Mouse (Mus musculus): Measurements from ENCODE around the gene Snap91. TPM values are rescaled to one million over a fixed set of nuclear protein-coding genes. Genes with fewer than 3 reads are reported as not detected.

The Snap91 gene
- polyA plus RNA-seq, 1 experiment from 2014 or later = 4.0 TPM

DNA sequence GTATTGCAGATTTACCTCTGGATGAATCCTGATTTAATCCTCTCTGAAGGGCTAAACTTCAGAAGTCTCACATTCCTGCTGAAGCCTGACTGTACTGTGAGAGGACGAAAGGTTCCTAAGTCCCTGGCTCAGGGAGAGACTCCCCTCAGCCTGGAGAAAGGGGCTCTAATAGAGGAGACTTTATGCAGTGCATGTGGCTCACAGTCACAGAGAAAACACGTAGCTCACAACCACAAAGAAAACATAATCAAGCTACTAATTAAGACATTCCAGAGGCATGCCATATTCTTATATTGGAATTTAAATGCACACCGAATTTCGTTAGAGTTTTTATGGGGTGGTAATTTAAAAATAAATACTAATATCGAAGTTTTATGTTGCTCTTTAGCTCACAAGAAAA is 61.1 kb downstream of the Snap91 start:
- 86% methylated on average over 5 of the region's 5 CpGs for WGBS
- Histone ChIP-seq H3K9ac (ENCODE audit: low read depth, low read length) (no peak overlapping the region), H3K27me3 (replicated peaks; ENCODE audit: control insufficient read depth, insufficient read depth, low read length) (no peaks in the 10 kb centered on the region), H3K4me2 (replicated peaks; ENCODE audit: low read depth) (no peak overlapping the region), H3K27ac (ENCODE audit: low read depth, low read length) (no peak overlapping the region), H3K4me1 (replicated peaks; ENCODE audit: control insufficient read depth, insufficient read depth, low read length) (no peaks in the 10 kb centered on the region), H3K36me3 (ENCODE audit: control insufficient read depth, insufficient read depth) (no peaks in the 10 kb centered on the region), H3K9me3 (ENCODE audit: control insufficient read depth) (no peaks in the 10 kb centered on the region), H3K4me3 (ENCODE audit: low read depth, low read length) (no peak overlapping the region)
- TF ChIP-seq CTCF (IDR thresholded peaks at IDR 0.05; ENCODE audit: low read depth) = no peak
- ATAC-seq = no peak

DNA sequence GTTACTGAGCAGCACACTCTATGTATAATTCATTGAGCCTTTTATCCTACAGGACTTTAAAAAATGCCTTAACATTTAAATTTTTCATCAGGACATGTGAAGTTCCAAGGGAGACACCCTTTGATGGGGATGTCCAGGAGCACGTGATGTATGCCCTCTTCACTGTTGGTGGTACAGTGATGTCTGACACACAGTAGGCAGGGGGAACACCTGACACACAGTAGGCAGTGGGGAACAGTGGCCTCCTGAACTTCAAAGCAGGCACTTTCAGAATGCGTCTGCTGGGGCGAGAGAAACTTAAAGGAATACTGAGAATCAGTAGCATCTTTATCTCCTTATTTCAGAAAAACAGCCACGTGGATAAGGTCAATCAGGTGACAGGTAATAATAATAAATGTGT is 62.8 kb downstream of the Snap91 start:
- H3K36me3 ChIP-seq (ENCODE audit: control insufficient read depth, insufficient read depth) = no peaks in the 10 kb centered on the region
- no peak overlapping the region for H3K4me2 ChIP-seq (replicated peaks; ENCODE audit: low read depth)
- H3K27me3 ChIP-seq (replicated peaks; ENCODE audit: control insufficient read depth, insufficient read depth, low read length) = no peaks in the 10 kb centered on the region
- H3K9ac ChIP-seq (ENCODE audit: low read depth, low read length) = no peak overlapping the region
- H3K27ac ChIP-seq (ENCODE audit: low read depth, low read length) = no peak overlapping the region
- no peak for ATAC-seq
- H3K9me3 ChIP-seq (ENCODE audit: control insufficient read depth) = no peaks in the 10 kb centered on the region
- TF ChIP-seq CTCF (IDR thresholded peaks at IDR 0.05; ENCODE audit: low read depth) = no peak
- H3K4me1 ChIP-seq (replicated peaks; ENCODE audit: control insufficient read depth, insufficient read depth, low read length) = no peaks in the 10 kb centered on the region
- H3K4me3 ChIP-seq (ENCODE audit: low read depth, low read length) = no peak overlapping the region
- WGBS = 55% methylated on average over 4 of the region's 4 CpGs

DNA sequence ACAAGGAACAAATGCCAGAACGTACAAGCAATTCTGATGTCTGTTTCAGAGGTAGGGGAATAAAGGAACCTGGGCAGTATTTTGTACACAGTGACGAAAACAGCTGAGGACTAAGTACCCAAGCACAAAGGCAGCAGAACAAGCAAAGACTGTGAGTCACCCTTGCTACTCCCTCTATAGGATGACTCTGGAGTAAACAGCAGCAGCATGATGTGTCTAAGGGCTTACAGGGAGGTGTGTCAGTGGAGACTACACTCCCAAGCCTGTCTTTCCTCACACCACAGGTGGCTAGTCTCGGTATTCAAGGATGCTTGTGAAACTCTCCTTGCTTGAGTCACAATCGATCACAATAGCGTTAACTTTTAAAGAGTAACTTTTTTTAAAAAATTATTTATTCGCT is 66.1 kb downstream of the Snap91 start:
- no peak for TF ChIP-seq CTCF (IDR thresholded peaks at IDR 0.05; ENCODE audit: low read depth)
- Histone ChIP-seq H3K36me3 (ENCODE audit: control insufficient read depth, insufficient read depth) (no peaks in the 10 kb centered on the region), H3K27me3 (replicated peaks; ENCODE audit: control insufficient read depth, insufficient read depth, low read length) (no peaks in the 10 kb centered on the region), H3K4me2 (replicated peaks; ENCODE audit: low read depth) (no peak overlapping the region), H3K9me3 (ENCODE audit: control insufficient read depth) (no peaks in the 10 kb centered on the region), H3K4me1 (replicated peaks; ENCODE audit: control insufficient read depth, insufficient read depth, low read length) (no peaks in the 10 kb centered on the region), H3K27ac (ENCODE audit: low read depth, low read length) (no peak overlapping the region), H3K9ac (ENCODE audit: low read depth, low read length) (no peak overlapping the region), H3K4me3 (ENCODE audit: low read depth, low read length) (no peak overlapping the region)
- WGBS = 69% methylated on average over 6 of the region's 6 CpGs
- no peak for ATAC-seq

DNA sequence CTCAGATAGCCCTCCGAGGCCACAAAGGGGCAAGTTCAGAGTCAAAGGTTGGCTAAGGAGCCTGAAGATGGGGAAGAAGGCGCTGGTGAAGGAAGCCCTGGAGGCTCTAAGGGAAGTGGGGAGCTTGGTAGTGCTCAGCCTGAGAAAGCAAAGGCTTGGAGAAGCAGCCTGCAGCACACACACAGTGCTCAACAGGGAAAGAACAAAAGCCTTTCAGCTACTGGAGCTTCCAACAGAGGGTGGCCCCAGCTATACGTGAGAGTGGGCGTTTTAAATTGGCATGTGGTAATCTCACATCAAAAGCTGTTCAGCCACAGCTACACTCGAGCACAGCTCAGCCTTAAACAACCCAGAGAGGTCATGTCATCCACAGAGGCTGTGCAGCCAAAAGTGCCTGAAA is 67.1 kb downstream of the Snap91 start:
- Histone ChIP-seq H3K36me3 (ENCODE audit: control insufficient read depth, insufficient read depth) (no peaks in the 10 kb centered on the region), H3K27ac (ENCODE audit: low read depth, low read length) (no peak overlapping the region), H3K27me3 (replicated peaks; ENCODE audit: control insufficient read depth, insufficient read depth, low read length) (no peaks in the 10 kb centered on the region), H3K9ac (ENCODE audit: low read depth, low read length) (no peak overlapping the region), H3K4me3 (ENCODE audit: low read depth, low read length) (no peak overlapping the region), H3K4me2 (replicated peaks; ENCODE audit: low read depth) (no peak overlapping the region), H3K4me1 (replicated peaks; ENCODE audit: control insufficient read depth, insufficient read depth, low read length) (no peaks in the 10 kb centered on the region), H3K9me3 (ENCODE audit: control insufficient read depth) (no peaks in the 10 kb centered on the region)
- WGBS = 52% methylated on average over 5 of the region's 5 CpGs
- no peak for TF ChIP-seq CTCF (IDR thresholded peaks at IDR 0.05; ENCODE audit: low read depth)
- ATAC-seq = no peak

DNA sequence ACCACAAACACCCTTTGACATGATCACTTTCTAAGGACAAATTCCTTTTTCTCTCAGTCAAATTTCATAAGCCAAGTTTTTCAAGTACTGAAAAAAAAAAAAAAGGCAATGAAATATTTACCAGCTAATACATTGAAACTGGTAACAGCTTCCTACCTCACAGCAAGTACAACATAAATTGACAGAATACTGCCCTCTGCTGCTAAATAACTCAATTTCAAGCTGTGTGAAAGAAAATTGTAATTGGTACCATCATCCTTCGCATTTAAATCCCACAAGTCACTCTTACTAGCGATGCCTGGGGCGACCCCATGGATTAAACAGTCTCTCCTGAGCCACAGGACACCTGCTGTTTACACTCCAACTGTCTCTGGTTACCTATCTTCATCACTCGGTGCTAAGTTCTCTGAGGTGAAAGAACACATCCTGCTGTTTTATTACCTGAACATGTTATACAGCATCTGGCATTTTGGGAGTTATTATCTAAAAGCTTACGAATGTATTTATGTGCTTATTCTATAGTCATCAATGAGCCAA is 69.7 kb downstream of the Snap91 start:
- Histone ChIP-seq H3K36me3 (ENCODE audit: control insufficient read depth, insufficient read depth) (no peaks in the 10 kb centered on the region), H3K9me3 (ENCODE audit: control insufficient read depth) (no peaks in the 10 kb centered on the region), H3K27ac (ENCODE audit: low read depth, low read length) (no peak overlapping the region), H3K4me2 (replicated peaks; ENCODE audit: low read depth) (no peak overlapping the region), H3K4me3 (ENCODE audit: low read depth, low read length) (no peak overlapping the region), H3K4me1 (replicated peaks; ENCODE audit: control insufficient read depth, insufficient read depth, low read length) (no peaks in the 10 kb centered on the region), H3K9ac (ENCODE audit: low read depth, low read length) (no peak overlapping the region), H3K27me3 (replicated peaks; ENCODE audit: control insufficient read depth, insufficient read depth, low read length) (no peaks in the 10 kb centered on the region)
- TF ChIP-seq CTCF (IDR thresholded peaks at IDR 0.05; ENCODE audit: low read depth) = peak; percentile 47; the same call in 1 of the 2 replicates
- no peak for ATAC-seq
- 44% methylated on average over 5 of the region's 5 CpGs for WGBS

DNA sequence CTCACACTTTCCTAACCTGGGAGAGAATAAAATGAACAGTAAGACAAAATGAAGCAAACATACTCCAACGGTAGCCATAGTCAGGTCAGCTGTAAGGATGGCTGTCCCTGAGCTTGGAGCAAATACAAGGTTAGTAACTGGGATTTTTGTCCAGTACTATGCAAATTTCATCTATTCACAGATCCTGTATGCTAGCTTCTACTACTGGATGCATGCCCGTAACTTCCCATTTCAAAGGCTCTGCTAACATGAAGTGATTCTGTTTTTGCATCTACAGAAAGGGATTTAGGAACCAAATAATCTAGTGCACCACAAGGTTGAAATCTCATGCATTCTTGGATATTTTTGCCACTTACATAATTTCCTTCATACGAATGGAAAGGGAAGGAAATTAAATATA is 70.2 kb downstream of the Snap91 start:
- no peak overlapping the region for H3K4me2 ChIP-seq (replicated peaks; ENCODE audit: low read depth)
- 83% methylated on average over 3 of the region's 3 CpGs for WGBS
- H3K4me3 ChIP-seq (ENCODE audit: low read depth, low read length) = no peak overlapping the region
- no peaks in the 10 kb centered on the region for H3K4me1 ChIP-seq (replicated peaks; ENCODE audit: control insufficient read depth, insufficient read depth, low read length)
- TF ChIP-seq CTCF (IDR thresholded peaks at IDR 0.05; ENCODE audit: low read depth) = no peak
- H3K9me3 ChIP-seq (ENCODE audit: control insufficient read depth) = no peaks in the 10 kb centered on the region
- no peak overlapping the region for H3K9ac ChIP-seq (ENCODE audit: low read depth, low read length)
- no peak for ATAC-seq
- no peaks in the 10 kb centered on the region for H3K27me3 ChIP-seq (replicated peaks; ENCODE audit: control insufficient read depth, insufficient read depth, low read length)
- H3K36me3 ChIP-seq (ENCODE audit: control insufficient read depth, insufficient read depth) = no peaks in the 10 kb centered on the region
- no peak overlapping the region for H3K27ac ChIP-seq (ENCODE audit: low read depth, low read length)
